Mouse (Mus musculus): ENCODE results near the gene St6galnac1.
A peak's percentile ranks its signal among the peaks of the same experiment; 100 is the strongest.
"Not testable (repeated sequence)": the region's sequence is repeated elsewhere in the genome, so short reads cannot be mapped to it uniquely, and the experiment has no call there.

St6galnac1 gene

GRCm38 (mm10) chr11:116775407-116775806 lies at the start of gene St6galnac1:
Gene St6galnac1 (minus strand): TSS chr11:116775507.
- DNase-seq (ENCODE audit: low spot score), result no peak

GRCm38 (mm10) chr11:116823885-116824284 lies 48.6 kb upstream of the St6galnac1 start:
- not testable (repeated sequence) for DNase-seq (ENCODE audit: low spot score)

DNA sequence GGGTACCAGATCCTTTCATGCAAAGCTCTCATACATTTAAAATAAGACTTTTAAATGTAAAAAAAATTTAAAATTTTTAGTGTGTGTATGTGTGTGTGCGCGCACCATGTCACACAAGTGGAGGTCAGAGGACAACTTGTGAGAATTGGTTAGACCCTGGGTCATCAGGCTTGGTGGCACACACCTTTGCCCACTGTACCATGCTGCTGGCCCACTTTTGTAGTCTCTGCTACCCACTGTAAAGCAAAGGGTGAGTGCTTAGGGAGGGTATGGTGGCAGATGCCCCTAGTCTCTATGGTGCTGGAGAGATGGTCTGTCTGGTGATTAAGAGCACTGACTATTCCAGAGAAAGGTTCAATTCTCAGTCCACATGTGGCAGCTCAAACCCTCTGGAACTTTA lies 47.9 kb upstream of the St6galnac1 start:
- no peak for DNase-seq (ENCODE audit: low spot score)

GRCm38 (mm10) chr11:116822626-116823025 lies 47.3 kb upstream of the St6galnac1 start:
- DNase-seq (ENCODE audit: low spot score), result no peak

GRCm38 (mm10) chr11:116822215-116822614 lies 46.9 kb upstream of the St6galnac1 start:
- DNase-seq (ENCODE audit: low spot score), result peak; percentile 55

GRCm38 (mm10) chr11:116821057-116821940 lies 46.0 kb upstream of the St6galnac1 start:
- no peak for DNase-seq (ENCODE audit: low spot score)

DNA sequence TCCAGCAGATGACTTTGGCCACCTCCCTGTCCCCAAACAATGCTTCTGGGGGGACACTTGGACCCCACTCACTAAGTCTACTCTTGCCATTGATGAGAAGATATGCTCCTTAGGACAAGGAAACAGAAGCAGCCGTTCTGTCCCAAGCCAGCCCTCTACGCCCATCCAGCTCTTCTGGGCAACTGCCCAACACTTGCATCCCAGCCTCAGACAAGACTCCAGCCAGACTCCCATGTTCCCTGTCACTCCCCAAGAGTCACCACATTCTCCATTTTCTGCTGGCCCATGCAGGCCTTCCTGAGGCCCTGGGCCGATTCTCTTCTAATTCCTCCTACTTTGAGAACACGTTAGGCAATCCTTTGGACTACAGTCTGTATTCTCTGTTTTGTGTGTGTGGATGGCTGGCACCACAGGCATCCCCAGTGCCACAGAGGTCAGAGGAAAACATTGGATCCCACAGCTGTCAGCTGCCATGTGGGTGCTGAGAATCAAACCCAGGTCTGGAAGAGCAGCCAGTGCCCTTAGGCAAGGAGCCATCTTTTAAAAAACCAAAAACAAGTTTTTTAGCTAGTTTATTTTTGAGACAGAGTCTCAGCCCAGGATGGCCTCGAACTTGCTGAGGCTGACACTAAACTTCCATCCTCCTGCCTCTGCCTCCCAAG lies 44.8 kb upstream of the St6galnac1 start:
- DNase-seq (ENCODE audit: low spot score), result peak; percentile 63

GRCm38 (mm10) chr11:116818722-116819121 lies 43.4 kb upstream of the St6galnac1 start:
- no peak for DNase-seq (ENCODE audit: low spot score)

DNA sequence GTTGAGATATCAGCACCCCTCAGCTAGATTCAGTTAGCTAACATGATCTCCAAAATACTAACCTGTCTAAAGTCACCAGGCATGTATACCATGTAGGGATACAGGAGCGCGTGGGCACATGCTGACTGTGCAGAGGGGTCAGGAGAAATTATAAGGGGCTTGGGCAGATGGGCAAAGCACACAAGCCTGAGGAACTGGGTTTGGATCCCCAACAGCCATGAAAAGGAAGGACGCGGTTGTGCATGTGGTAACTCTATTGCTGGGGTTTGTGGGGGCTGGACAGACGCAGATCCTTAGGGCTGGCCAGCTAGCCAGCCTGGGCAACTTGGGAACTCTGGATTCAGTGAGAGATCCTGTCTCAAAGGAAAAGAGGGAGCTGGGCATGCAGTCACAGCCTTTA lies 42.3 kb upstream of the St6galnac1 start:
- DNase-seq (ENCODE audit: low spot score), result no peak

DNA sequence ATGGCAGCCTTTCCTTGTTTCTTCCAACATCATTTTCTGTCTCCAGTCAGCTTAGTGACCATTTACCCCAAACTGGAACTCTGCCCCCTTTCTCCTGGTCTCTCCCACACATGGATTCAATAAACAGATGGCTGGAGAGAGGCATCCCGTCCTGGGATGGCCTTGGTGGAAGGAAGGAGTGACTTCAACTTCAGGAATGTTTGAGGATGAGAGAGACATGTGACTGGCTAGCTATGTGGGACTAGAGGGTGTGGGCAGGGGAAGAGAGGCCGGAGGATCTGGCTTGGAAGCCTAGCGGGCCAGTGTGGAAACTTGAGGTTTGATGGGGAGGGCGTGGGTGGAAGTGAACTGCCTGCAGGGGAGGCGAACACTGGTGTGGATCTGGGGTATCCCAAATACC lies 41.5 kb upstream of the St6galnac1 start:
- peak; percentile 85 for DNase-seq (ENCODE audit: low spot score)

DNA sequence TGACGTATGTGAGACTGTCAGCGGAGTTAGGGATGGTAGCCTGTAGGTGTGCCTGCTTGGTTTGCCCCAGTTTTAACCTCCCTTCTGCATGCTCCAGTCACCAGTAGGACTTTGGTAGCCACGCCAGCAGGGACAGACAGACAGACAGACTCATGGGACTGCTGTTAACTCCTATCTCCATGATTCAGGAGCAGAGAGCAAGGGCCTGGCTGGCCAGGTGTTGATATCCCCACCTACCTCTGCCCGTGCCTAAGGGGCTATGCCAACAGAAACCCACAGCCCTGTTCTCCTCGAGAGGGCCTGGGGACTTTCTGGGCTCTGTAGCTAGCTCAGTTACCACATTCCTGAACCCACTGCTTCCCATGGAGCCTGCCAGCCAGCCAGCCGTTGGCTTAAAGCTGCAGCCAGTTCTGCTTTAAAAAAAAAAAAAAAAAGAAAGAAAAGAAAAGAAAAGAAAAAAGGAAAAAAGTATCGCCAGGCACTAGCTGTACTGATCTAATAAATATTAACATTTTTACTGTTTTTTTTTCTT lies 39.6 kb upstream of the St6galnac1 start:
- DNase-seq (ENCODE audit: low spot score), result peak; percentile 71

DNA sequence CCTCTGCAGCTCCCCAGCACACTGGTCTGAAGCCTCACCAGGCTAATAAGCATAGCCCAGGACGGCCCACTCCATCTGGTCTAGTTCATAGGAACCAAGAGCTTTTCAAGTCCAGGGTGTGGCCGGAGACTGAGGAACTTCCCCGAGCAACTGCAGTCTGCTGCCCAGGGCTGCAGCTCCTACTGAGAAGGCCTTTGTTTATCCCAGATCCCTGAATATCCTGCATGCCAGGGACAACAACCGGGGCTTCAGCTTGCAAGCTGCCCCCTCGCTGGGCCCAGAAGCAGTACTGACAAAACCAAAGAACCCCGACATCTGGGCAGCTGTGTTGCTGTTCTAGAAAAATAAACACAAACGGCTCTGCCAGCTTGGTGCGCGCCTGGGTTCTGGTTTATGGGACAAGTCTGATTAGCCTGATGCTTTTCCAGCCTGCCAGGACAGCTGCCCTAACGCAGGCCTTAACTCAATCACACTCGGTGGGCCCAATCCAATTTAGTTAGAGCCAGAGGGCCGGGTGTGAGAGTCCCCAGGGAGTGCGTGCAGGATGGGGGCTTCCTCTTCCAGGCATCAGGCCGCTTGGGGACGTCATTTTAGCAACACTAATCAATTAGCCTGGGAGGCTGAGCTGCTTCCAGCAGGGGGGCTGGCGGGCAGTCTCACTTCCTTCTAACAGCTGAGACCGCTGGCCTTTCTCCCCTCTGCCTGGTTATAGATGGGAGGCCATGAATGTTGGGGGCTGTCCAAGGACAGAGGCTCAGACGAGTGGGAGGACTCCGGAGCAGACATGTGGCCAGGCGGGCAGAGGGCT lies 39.0 kb upstream of the St6galnac1 start:
- no peak for DNase-seq (ENCODE audit: low spot score)

DNA sequence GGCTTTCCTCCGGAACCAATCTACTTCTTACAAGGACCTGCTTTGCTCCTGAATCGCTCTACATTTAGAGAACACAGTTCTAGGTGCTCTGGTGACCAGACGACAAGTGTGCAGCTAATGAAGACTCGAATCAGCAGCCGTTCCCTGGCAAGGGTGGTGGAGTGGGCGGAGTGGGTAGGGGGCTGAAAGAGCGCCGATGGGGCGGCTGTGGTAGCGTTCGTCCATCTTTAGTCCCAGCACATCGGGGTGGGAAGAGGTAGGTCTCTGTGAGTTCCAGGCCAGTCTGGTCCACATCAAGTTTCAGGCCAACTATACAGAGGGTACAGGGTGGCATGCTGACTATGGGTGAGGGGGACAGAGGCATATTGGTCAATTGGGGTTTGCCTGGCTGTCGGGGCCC lies 38.3 kb upstream of the St6galnac1 start:
- no peak for DNase-seq (ENCODE audit: low spot score)

- DNase-seq (ENCODE audit: low spot score), result no peak
Observed at GRCm38 (mm10) chr11:116812793-116813529, 37.7 kb upstream of the St6galnac1 start.

DNA sequence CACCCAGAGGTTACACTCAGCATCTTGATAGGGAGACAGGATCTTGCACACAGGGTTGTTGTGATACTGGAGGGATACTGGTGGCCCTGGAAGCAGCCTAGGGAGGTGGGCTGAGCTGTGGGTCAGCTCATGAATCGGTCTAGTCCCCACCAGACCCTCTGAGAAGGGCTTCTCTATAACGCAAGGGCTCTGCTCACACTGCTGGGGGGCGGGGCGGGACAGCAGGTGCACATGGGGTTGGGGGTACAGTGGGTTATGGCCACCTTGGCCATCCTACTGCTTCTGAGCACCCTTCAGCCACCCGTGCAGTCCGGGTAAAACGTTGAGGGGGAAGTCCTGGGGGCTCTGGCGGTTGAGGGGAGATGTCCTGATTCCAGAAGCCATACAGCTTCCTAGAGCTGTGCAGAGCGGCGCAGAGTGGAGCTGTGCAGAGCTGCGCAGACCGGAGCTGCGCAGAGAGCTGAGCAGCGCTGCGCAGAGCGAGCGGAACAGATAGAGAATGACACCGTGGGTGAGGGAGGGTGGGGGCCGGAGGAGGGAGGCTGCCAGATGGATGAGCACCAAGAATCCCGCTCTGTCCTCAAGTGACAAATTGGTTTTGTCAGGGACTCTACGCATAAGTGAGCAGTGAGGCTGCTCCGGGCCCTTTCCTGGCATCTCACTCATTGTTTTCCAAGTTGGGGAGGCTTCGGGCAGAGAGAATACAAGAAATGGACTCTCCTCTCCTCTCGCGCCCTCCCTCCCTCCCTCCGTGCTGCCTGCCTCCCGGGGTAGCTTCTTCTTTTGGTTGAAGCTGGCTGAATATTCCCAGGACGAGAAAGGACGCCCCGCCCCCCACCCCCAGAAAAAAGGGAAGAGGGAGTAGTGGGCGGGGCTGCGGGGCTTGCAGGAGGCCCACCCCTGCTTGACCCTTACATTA lies 35.9 kb upstream of the St6galnac1 start:
- DNase-seq (ENCODE audit: low spot score), result no peak

GRCm38 (mm10) chr11:116810528-116810927 lies 35.2 kb upstream of the St6galnac1 start:
- no peak for DNase-seq (ENCODE audit: low spot score)

GRCm38 (mm10) chr11:116809520-116809919 lies 34.2 kb upstream of the St6galnac1 start:
- DNase-seq (ENCODE audit: low spot score), result no peak

DNA sequence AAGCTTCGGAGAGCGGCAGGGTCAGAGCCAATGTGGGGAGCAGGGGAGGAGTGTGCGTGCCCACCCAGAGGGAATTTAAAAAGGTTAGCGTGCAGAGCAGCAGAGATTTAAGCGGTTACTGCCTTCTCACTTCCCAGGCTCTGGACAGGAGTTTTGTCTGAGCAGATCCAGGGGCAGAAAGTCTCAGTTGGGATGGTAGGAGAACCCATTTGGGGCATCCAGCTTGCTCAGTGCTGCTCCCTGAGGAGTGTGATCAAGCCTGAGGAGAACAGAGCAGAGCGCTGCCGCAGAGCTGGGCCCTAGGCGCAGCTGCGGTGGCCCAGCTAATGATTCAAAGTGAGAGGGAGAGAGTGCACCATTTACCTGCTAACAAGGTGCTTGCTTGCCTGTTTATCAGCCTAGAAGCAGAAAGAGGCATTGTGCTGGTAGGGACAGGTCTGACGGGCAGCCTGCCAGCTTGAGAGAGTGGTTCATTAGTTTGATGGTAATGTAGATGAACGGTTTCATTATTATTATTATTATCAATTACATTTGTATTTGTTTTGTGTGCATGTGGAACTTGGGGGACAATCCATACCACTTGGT lies 33.6 kb upstream of the St6galnac1 start:
- DNase-seq (ENCODE audit: low spot score), result no peak

GRCm38 (mm10) chr11:116807938-116808606 lies 32.8 kb upstream of the St6galnac1 start:
- peak; percentile 93 for DNase-seq (ENCODE audit: low spot score)
